In genomic region chr1:154204652-154205573, GRCm38 (mm10) we compare ENCODE assay signal across 8 mouse cellular contexts. TPM values are rescaled to one million over a fixed set of nuclear protein-coding genes. Genes with fewer than 3 reads are reported as not detected.
DNase-seq lines count a peak whose midpoint lies in the region; ATAC-seq and TF ChIP-seq lines count a peak whose summit lies in the region.

No protein-coding gene starts in this region.

- TF ChIP-seq CTCF in heart, adult 2 months (IDR thresholded peaks at IDR 0.05) = no peak
- TF ChIP-seq CTCF in G1E (IDR thresholded peaks at IDR 0.05; ENCODE audit: low read depth, low read length) = no peak
- no peak for TF ChIP-seq CTCF in olfactory bulb, adult 2 months (IDR thresholded peaks at IDR 0.05; ENCODE audit: insufficient read depth, low read depth, low read length)

- H3K4me2 ChIP-seq in heart, embryonic 14.5 days (ENCODE audit: low read length) = peak overlapping the region; percentile 61
- peak overlapping the region; percentile 69 for H3K4me2 ChIP-seq in forebrain, embryonic 12.5 days

- H3K27ac ChIP-seq in heart, embryonic 14.5 days (replicated peaks in 1 of 2; ENCODE audit: control insufficient read depth in 1 of 2, insufficient read depth in 1 of 2, low read depth in 2 of 2, low read length in 2 of 2) = no peak overlapping the region
- no peak overlapping the region for H3K27ac ChIP-seq in heart, adult 2 months
- no peak overlapping the region for H3K27ac ChIP-seq in forebrain, embryonic 12.5 days
- no peak overlapping the region for H3K27ac ChIP-seq in olfactory bulb, adult 2 months (ENCODE audit: insufficient read depth, low read depth, low read length)

- peaks cover 6% of the 10 kb centered on the region in 2 experiments; a peak in 2 of 4 replicates for H3K4me1 ChIP-seq in heart, embryonic 14.5 days (ENCODE audit: control insufficient read depth in 2 of 2, insufficient read depth in 2 of 2, low read length in 2 of 2)
- no peaks in the 10 kb centered on the region for H3K4me1 ChIP-seq in heart, adult 2 months (ENCODE audit: control insufficient read depth, insufficient read depth, low read length)
- no peaks in the 10 kb centered on the region for H3K4me1 ChIP-seq in G1E (ENCODE audit: insufficient read depth, low read depth, low read length)
- peaks cover 10% of the 10 kb centered on the region for H3K4me1 ChIP-seq in forebrain, embryonic 12.5 days
- peaks cover 19% of the 10 kb centered on the region for H3K4me1 ChIP-seq in olfactory bulb, adult 2 months (ENCODE audit: control insufficient read depth, insufficient read depth, low read length)

- no peak for DNase-seq in heart, adult 2 months
- no peak for DNase-seq in G1E (ENCODE audit: low spot score)
- peak; percentile 27 for DNase-seq in left cerebral cortex, postnatal 4 days
- DNase-seq in adrenal gland, postnatal 4 days (ENCODE audit: low spot score in 2 of 2) = no peak
- DNase-seq in spleen, adult 12 weeks (ENCODE audit: low spot score) = no peak

- H3K9ac ChIP-seq in heart, embryonic 14.5 days (ENCODE audit: low read length) = no peak overlapping the region
- no peak overlapping the region for H3K9ac ChIP-seq in heart, adult 2 months (ENCODE audit: low read depth, low read length)
- H3K9ac ChIP-seq in forebrain, embryonic 12.5 days = peak overlapping the region; percentile 33

- peaks cover 42% of the 10 kb centered on the region for H3K27me3 ChIP-seq in heart, embryonic 14.5 days (ENCODE audit: control insufficient read depth, insufficient read depth, low read length)
- peaks cover 6% of the 10 kb centered on the region; the same call in 1 of the 2 replicates for H3K27me3 ChIP-seq in heart, adult 2 months (ENCODE audit: control insufficient read depth, insufficient read depth, low read length)
- no peaks in the 10 kb centered on the region; the same call in 1 of the 2 replicates for H3K27me3 ChIP-seq in G1E (ENCODE audit: insufficient read depth, low read length)
- peaks cover 60% of the 10 kb centered on the region for H3K27me3 ChIP-seq in forebrain, embryonic 12.5 days

- H3K79me2 ChIP-seq in heart, adult 2 months (replicated peaks; ENCODE audit: control insufficient read depth, insufficient read depth, low read length) = no peaks in the 10 kb centered on the region

- no peak for TF ChIP-seq EP300 in heart, adult 2 months (IDR thresholded peaks at IDR 0.05; ENCODE audit: insufficient read depth, low read depth, low read length)

- H3K36me3 ChIP-seq in heart, embryonic 14.5 days (ENCODE audit: control insufficient read depth, insufficient read depth, low read length) = no peaks in the 10 kb centered on the region
- no peaks in the 10 kb centered on the region for H3K36me3 ChIP-seq in heart, adult 2 months (ENCODE audit: control insufficient read depth, insufficient read depth, low read length)
- H3K36me3 ChIP-seq in G1E (replicated peaks) = no peaks in the 10 kb centered on the region
- no peaks in the 10 kb centered on the region for H3K36me3 ChIP-seq in forebrain, embryonic 12.5 days (replicated peaks)

- H3K4me3 ChIP-seq in heart, embryonic 14.5 days (ENCODE audit: control insufficient read depth in 1 of 2, insufficient read depth in 1 of 2, low read depth in 1 of 2, low read length in 2 of 2) = peak overlapping the region; percentile 28 to 31
- H3K4me3 ChIP-seq in heart, adult 2 months = no peak overlapping the region
- peak overlapping the region; percentile 10; the same call in 1 of the 2 replicates for H3K4me3 ChIP-seq in G1E (ENCODE audit: low read depth, low read length)
- peak overlapping the region; percentile 40 for H3K4me3 ChIP-seq in forebrain, embryonic 12.5 days (replicated peaks)
- peak overlapping the region; percentile 29 for H3K4me3 ChIP-seq in olfactory bulb, adult 2 months (ENCODE audit: insufficient read depth, low read depth, low read length)

- H3K9me3 ChIP-seq in heart, embryonic 14.5 days (ENCODE audit: control insufficient read depth, low read length) = no peaks in the 10 kb centered on the region
- H3K9me3 ChIP-seq in G1E (replicated peaks) = peaks cover 39% of the 10 kb centered on the region
- no peaks in the 10 kb centered on the region for H3K9me3 ChIP-seq in forebrain, embryonic 12.5 days

- no peak for TF ChIP-seq POLR2A in heart, adult 2 months (IDR thresholded peaks at IDR 0.05; ENCODE audit: insufficient read depth, low read depth, low read length)
- TF ChIP-seq POLR2A in olfactory bulb, adult 2 months (IDR thresholded peaks at IDR 0.05; ENCODE audit: insufficient read depth, low read depth, low read length) = no peak

- ATAC-seq in heart, embryonic 14.5 days (ENCODE audit: insufficient number of reproducible peaks, insufficient read depth, low FRiP score, low read depth) = peak; percentile 39; the same call in 1 of the 2 replicates
- ATAC-seq in G1E (ENCODE audit: extremely low read depth, insufficient number of reproducible peaks, low FRiP score, poor library complexity, severe bottlenecking) = no peak
- ATAC-seq in forebrain, embryonic 12.5 days (ENCODE audit: low FRiP score) = peak; percentile 36; the same call in 1 of the 2 replicates

- intact Hi-C loops in heart, adult 2 months (cut with DNase I) = no loop called here
- intact Hi-C loops in left cerebral cortex, postnatal 4 days (cut with DNase I) = no loop called here

- 11% methylated on average over 66 of the region's 66 CpGs for WGBS in heart, embryonic 14.5 days
- 12% methylated on average over 66 of the region's 66 CpGs for WGBS in heart, adult 2 months
- WGBS in forebrain, embryonic 12.5 days = 8% methylated on average over 66 of the region's 66 CpGs
- WGBS in olfactory bulb, adult 2 months = 30% methylated on average over 66 of the region's 66 CpGs

RNA-seq across cellular contexts. Expression of gene Zfp648, which starts 3.9 kb away (rescaled TPM):
- polyA plus RNA-seq in heart, embryonic 14.5 days (2014; fragmentation: Nextera tagmentation; extraction: Ambion mirVana) = 0.13 TPM in 1 of 2 replicates, not detected in the other
- total RNA-seq in heart, adult 2 months (2021) = not detected
- polyA plus RNA-seq in heart, adult 2 months (2012; rRNA removed) = not detected in 2 replicates
- not detected in 2 replicates for total RNA-seq in G1E (2014; fragmentation: Nextera tagmentation)
- 0.05 TPM in 1 of 2 replicates, not detected in the other for total RNA-seq in G1E (2017)
- not detected in 2 replicates for polyA plus RNA-seq in G1E (2012)
- polyA plus RNA-seq in forebrain, embryonic 12.5 days (2016; fragmentation: Nextera tagmentation; extraction: Ambion mirVana) = not detected in 2 replicates
- under 1 TPM; 0.32 to 0.36 TPM for total RNA-seq in left cerebral cortex, postnatal 4 days (2021)
- polyA plus RNA-seq in olfactory bulb, adult 2 months (2012; ENCODE audit: insufficient read depth, insufficient read length, low replicate concordance, missing spikeins) = not detected in 2 replicates
- under 1 TPM; 0.39 to 0.42 TPM for total RNA-seq in adrenal gland, postnatal 4 days (2021)
